In the genomic region with DNA sequence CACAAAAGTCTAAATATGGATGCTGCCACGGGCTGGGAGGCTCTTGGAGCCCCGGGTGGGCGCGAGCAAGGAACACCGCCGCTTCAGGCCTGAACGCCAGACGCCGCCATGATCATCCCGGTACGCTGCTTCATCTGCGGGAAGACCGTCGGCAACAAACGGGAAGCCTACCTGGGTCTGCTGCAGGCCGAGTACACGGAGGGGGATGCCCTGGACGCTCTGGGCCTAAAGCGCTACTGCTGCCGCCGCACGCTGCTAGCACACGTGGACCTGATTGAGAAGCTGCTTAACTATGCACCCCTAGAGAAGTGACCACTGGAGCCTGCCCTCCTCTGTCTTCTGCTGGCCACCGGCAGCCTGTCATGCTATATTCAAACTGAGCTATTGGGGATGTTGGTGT, we compare ENCODE assay signal across 21 mouse cellular contexts. TPM values are rescaled to one million over a fixed set of nuclear protein-coding genes. Genes with fewer than 3 reads are reported as not detected.
DNase-seq lines count a peak whose midpoint lies in the region; ATAC-seq and TF ChIP-seq lines count a peak whose summit lies in the region.
"Had no signal": no experiment of that assay in that cellular context is flagged by ENCODE, and none has a peak within 500 bp of the region (broad histone marks: within the 10 kb centered on the region; RNA-seq: fewer than 3 reads in every experiment).

No protein-coding gene starts in this region.

- TF ChIP-seq POLR2A in CH12.LX (IDR thresholded peaks at IDR 0.05; ENCODE audit: low read depth, low read length), result no peak; the same call in 1 of the 2 replicates
- TF ChIP-seq POLR2A in brain, embryonic 14.5 days (IDR thresholded peaks at IDR 0.05; ENCODE audit: borderline replicate concordance, extremely low read depth, insufficient read depth, insufficient read length, poor library complexity, severe bottlenecking), result no peak

- no peak for TF ChIP-seq EP300 in CH12.LX (IDR thresholded peaks at IDR 0.05; ENCODE audit: low read length)

- no peak overlapping the region for H3K4me2 ChIP-seq in forebrain, embryonic 16.5 days (ENCODE audit: low read length)
- H3K4me2 ChIP-seq in forebrain, embryonic 14.5 days (ENCODE audit: low read length), result no peak overlapping the region
- H3K4me2 ChIP-seq in limb, embryonic 12.5 days, result no peak overlapping the region
- no peak overlapping the region for H3K4me2 ChIP-seq in CH12.LX (ENCODE audit: insufficient read depth, low read depth, poor library complexity, severe bottlenecking)
- H3K4me2 ChIP-seq: forebrain, embryonic 13.5 days; heart, embryonic 11.5 days; hindbrain, embryonic 15.5 days had no signal

- no peak for DNase-seq in forebrain, embryonic 14.5 days (ENCODE audit: low spot score)
- DNase-seq in limb, embryonic 10.5 days (ENCODE audit: low spot score), result no peak
- DNase-seq in CH12.LX (ENCODE audit: extremely low read depth), result no peak
- peak; percentile 37 for DNase-seq in brain, embryonic 14.5 days (ENCODE audit: low read depth)
- no peak for DNase-seq in adrenal gland, postnatal 4 days (ENCODE audit: low spot score in 2 of 2)
- no peak for DNase-seq in frontal cortex, postnatal 14 days (ENCODE audit: low spot score in 2 of 2)
- DNase-seq: adrenal gland, adult 8-10 months; cerebellum, adult 9-11 months; kidney, adult 18-20 months; kidney, postnatal 10 days; thymus, postnatal 25 days had no signal

- H3K27me3 ChIP-seq in forebrain, embryonic 16.5 days (replicated peaks; ENCODE audit: control insufficient read depth, insufficient read depth, low read length), result no peaks in the 10 kb centered on the region
- no peaks in the 10 kb centered on the region for H3K27me3 ChIP-seq in forebrain, embryonic 14.5 days (replicated peaks; ENCODE audit: control insufficient read depth, insufficient read depth, low read length)
- H3K27me3 ChIP-seq in limb, embryonic 12.5 days, result no peaks in the 10 kb centered on the region
- no peaks in the 10 kb centered on the region for H3K27me3 ChIP-seq in limb, embryonic 10.5 days (ENCODE audit: low read depth, poor library complexity, severe bottlenecking)
- no peaks in the 10 kb centered on the region for H3K27me3 ChIP-seq in CH12.LX (replicated peaks)
- H3K27me3 ChIP-seq: forebrain, embryonic 13.5 days; hindbrain, embryonic 15.5 days had no signal

- H3K4me1 ChIP-seq in forebrain, embryonic 16.5 days (replicated peaks; ENCODE audit: control insufficient read depth, insufficient read depth, low read length), result no peaks in the 10 kb centered on the region
- no peaks in the 10 kb centered on the region for H3K4me1 ChIP-seq in forebrain, embryonic 14.5 days (ENCODE audit: control insufficient read depth, insufficient read depth, low read length)
- peaks cover 3% of the 10 kb centered on the region; the same call in 1 of the 2 replicates for H3K4me1 ChIP-seq in limb, embryonic 12.5 days (replicated peaks)
- peaks cover 12% of the 10 kb centered on the region for H3K4me1 ChIP-seq in limb, embryonic 10.5 days
- H3K4me1 ChIP-seq in CH12.LX (ENCODE audit: control insufficient read depth in 1 of 2, insufficient read depth in 2 of 2), result peaks cover 8 to 27% of the 10 kb centered on the region in 2 experiments

- no peak for TF ChIP-seq CTCF in CH12.LX (conservative IDR thresholded peaks at IDR 0.05 in 1 of 2, IDR thresholded peaks at IDR 0.05 in 1 of 2; ENCODE audit: low read depth in 2 of 2, low read length in 2 of 2)
- TF ChIP-seq CTCF in brain, embryonic 14.5 days (IDR thresholded peaks at IDR 0.05; ENCODE audit: borderline replicate concordance, extremely low read depth, insufficient read depth, insufficient read length), result no peak

- H3K4me3 ChIP-seq in forebrain, embryonic 16.5 days (replicated peaks; ENCODE audit: low read length), result no peak overlapping the region
- no peak overlapping the region for H3K4me3 ChIP-seq in forebrain, embryonic 14.5 days (ENCODE audit: low read depth, low read length)
- no peak overlapping the region for H3K4me3 ChIP-seq in limb, embryonic 12.5 days (replicated peaks)
- H3K4me3 ChIP-seq in limb, embryonic 10.5 days, result no peak overlapping the region
- H3K4me3 ChIP-seq in CH12.LX (replicated peaks in 1 of 3; ENCODE audit: low read depth in 2 of 3, low read length in 2 of 3, poor library complexity in 1 of 3), result no peak overlapping the region
- H3K4me3 ChIP-seq: forebrain, embryonic 13.5 days; hindbrain, embryonic 15.5 days had no signal

- dilution Hi-C loops in CH12.LX (cut with MboI; ENCODE audit: extremely low pct_ligation_motif_present, extremely low pct_unique_long_range_greater_than_20kb, low sequenced_read_pairs), result no loop called here

- no peaks in the 10 kb centered on the region for H3K9me3 ChIP-seq in forebrain, embryonic 16.5 days (ENCODE audit: control insufficient read depth, low read length)
- H3K9me3 ChIP-seq in forebrain, embryonic 14.5 days (replicated peaks; ENCODE audit: control insufficient read depth, low read length), result no peaks in the 10 kb centered on the region
- no peaks in the 10 kb centered on the region for H3K9me3 ChIP-seq in limb, embryonic 12.5 days
- no peaks in the 10 kb centered on the region for H3K9me3 ChIP-seq in limb, embryonic 10.5 days (replicated peaks)
- no peaks in the 10 kb centered on the region for H3K9me3 ChIP-seq in CH12.LX (replicated peaks; ENCODE audit: low read length)
- H3K9me3 ChIP-seq: forebrain, embryonic 13.5 days; hindbrain, embryonic 15.5 days had no signal

- in situ Hi-C loops in CH12.LX (cut with MboI; ENCODE audit: low pct_ligation_motif_present, low pct_unique_long_range_greater_than_20kb, low sequenced_read_pairs), result no loop called here

- TF ChIP-seq RAD21 in CH12.LX (IDR thresholded peaks at IDR 0.05; ENCODE audit: low read depth, low read length), result no peak

- peak; percentile 24; the same call in 1 of the 2 replicates for ATAC-seq in forebrain, embryonic 16.5 days
- no peak for ATAC-seq in forebrain, embryonic 14.5 days
- no peak for ATAC-seq in limb, embryonic 12.5 days (ENCODE audit: insufficient number of reproducible peaks, insufficient read depth, low FRiP score, low TSS enrichment, low read depth)
- ATAC-seq: forebrain, embryonic 13.5 days; lung, postnatal 0 days had no signal

- 66% methylated on average over 24 of the region's 24 CpGs for WGBS in forebrain, embryonic 16.5 days
- 68% methylated on average over 24 of the region's 24 CpGs for WGBS in forebrain, embryonic 14.5 days
- 69% methylated on average over 24 of the region's 24 CpGs for WGBS in limb, embryonic 12.5 days
- 68% methylated on average over 24 of the region's 24 CpGs for whole genome bisulfite sequencing in limb, embryonic 10.5 days

- no peak overlapping the region for H3K9ac ChIP-seq in forebrain, embryonic 16.5 days (replicated peaks; ENCODE audit: low read depth, low read length)
- H3K9ac ChIP-seq in forebrain, embryonic 14.5 days (ENCODE audit: low read length), result no peak overlapping the region
- H3K9ac ChIP-seq in limb, embryonic 12.5 days (replicated peaks), result no peak overlapping the region
- no peak overlapping the region for H3K9ac ChIP-seq in CH12.LX (ENCODE audit: insufficient read depth, low read depth)
- H3K9ac ChIP-seq: forebrain, embryonic 13.5 days; hindbrain, embryonic 15.5 days; liver, embryonic 14.5 days had no signal

- peaks cover 32% of the 10 kb centered on the region for H3K36me3 ChIP-seq in forebrain, embryonic 16.5 days (ENCODE audit: control insufficient read depth, insufficient read depth)
- peaks cover 56% of the 10 kb centered on the region for H3K36me3 ChIP-seq in forebrain, embryonic 14.5 days (ENCODE audit: control insufficient read depth, insufficient read depth, low read length)
- peaks cover 51% of the 10 kb centered on the region for H3K36me3 ChIP-seq in limb, embryonic 12.5 days
- H3K36me3 ChIP-seq in limb, embryonic 10.5 days, result peaks cover 58% of the 10 kb centered on the region
- peaks cover 53 to 61% of the 10 kb centered on the region in 2 experiments for H3K36me3 ChIP-seq in CH12.LX (replicated peaks in 1 of 2; ENCODE audit: control insufficient read depth in 1 of 2, insufficient read depth in 1 of 2, low read length in 1 of 2)

- peaks cover 17% of the 10 kb centered on the region for H3K79me2 ChIP-seq in CH12.LX (replicated peaks; ENCODE audit: control insufficient read depth, extremely low read depth, insufficient read depth, poor library complexity, severe bottlenecking)

- H3K27ac ChIP-seq in forebrain, embryonic 16.5 days (ENCODE audit: low read length), result no peak overlapping the region
- H3K27ac ChIP-seq in forebrain, embryonic 14.5 days (ENCODE audit: low read depth, low read length), result no peak overlapping the region
- peak overlapping the region; percentile 29 for H3K27ac ChIP-seq in limb, embryonic 12.5 days
- H3K27ac ChIP-seq in limb, embryonic 10.5 days, result no peak overlapping the region
- H3K27ac ChIP-seq in CH12.LX (ENCODE audit: insufficient read depth, low read depth), result no peak overlapping the region
- H3K27ac ChIP-seq: forebrain, embryonic 13.5 days; hindbrain, embryonic 15.5 days; liver, embryonic 14.5 days had no signal

RNA-seq across cellular contexts. Expression of a gene that starts 7.2 kb away (rescaled TPM):
- polyA plus RNA-seq in forebrain, embryonic 16.5 days (2015; fragmentation: Nextera tagmentation; extraction: Ambion mirVana), result 418 and 427 TPM in 2 replicates
- polyA plus RNA-seq in forebrain, embryonic 14.5 days (2014; fragmentation: Nextera tagmentation; extraction: Ambion mirVana), result 621 and 797 TPM in 2 replicates
- 892 and 981 TPM in 2 replicates for polyA plus RNA-seq in limb, embryonic 12.5 days (2016; fragmentation: Nextera tagmentation; extraction: Ambion mirVana)
- polyA plus RNA-seq in limb, embryonic 10.5 days (2016; fragmentation: Nextera tagmentation; extraction: Ambion mirVana), result 842 and 1,039 TPM in 2 replicates
- total RNA-seq in CH12.LX (2012; rRNA removed), result 5,379 and 5,435 TPM in 2 replicates
- 2,191 and 2,455 TPM in 2 replicates for total RNA-seq in CH12.LX (2014; rRNA removed)
- 1,480 and 1,967 TPM in 2 replicates for polyA plus RNA-seq in CH12.LX (2012; ENCODE audit: insufficient read length, low read depth)
- polyA plus RNA-seq in brain, embryonic 14.5 days (2012; rRNA removed), result 838 and 897 TPM in 2 replicates
- 1,000 to 10,000 TPM; 1,506 to 1,548 TPM for total RNA-seq in adrenal gland, postnatal 4 days (2021)

RNA-seq across cellular contexts. Expression of a gene that starts 15.1 kb away (rescaled TPM):
- polyA plus RNA-seq in forebrain, embryonic 16.5 days (2015; fragmentation: Nextera tagmentation; extraction: Ambion mirVana), result 9.6 and 10.2 TPM in 2 replicates
- polyA plus RNA-seq in forebrain, embryonic 14.5 days (2014; fragmentation: Nextera tagmentation; extraction: Ambion mirVana), result 7.0 and 7.1 TPM in 2 replicates
- 2.5 and 2.7 TPM in 2 replicates for polyA plus RNA-seq in limb, embryonic 12.5 days (2016; fragmentation: Nextera tagmentation; extraction: Ambion mirVana)
- 2.5 and 3.5 TPM in 2 replicates for polyA plus RNA-seq in limb, embryonic 10.5 days (2016; fragmentation: Nextera tagmentation; extraction: Ambion mirVana)
- 12.0 and 13.8 TPM in 2 replicates for total RNA-seq in CH12.LX (2012; rRNA removed)
- total RNA-seq in CH12.LX (2014; rRNA removed), result 8.6 and 8.8 TPM in 2 replicates
- polyA plus RNA-seq in CH12.LX (2012; ENCODE audit: insufficient read length, low read depth), result 14.7 and 18.5 TPM in 2 replicates
- 18.5 and 19.6 TPM in 2 replicates for polyA plus RNA-seq in brain, embryonic 14.5 days (2012; rRNA removed)
- 1 to 10 TPM; 4.8 to 5.7 TPM for total RNA-seq in adrenal gland, postnatal 4 days (2021)

RNA-seq across cellular contexts. Expression of a gene that starts 22.2 kb away (rescaled TPM):
- polyA plus RNA-seq in forebrain, embryonic 16.5 days (2015; fragmentation: Nextera tagmentation; extraction: Ambion mirVana), result 0.35 and 0.53 TPM in 2 replicates
- polyA plus RNA-seq in forebrain, embryonic 14.5 days (2014; fragmentation: Nextera tagmentation; extraction: Ambion mirVana), result 0.25 and 0.32 TPM in 2 replicates
- not detected in 2 replicates for polyA plus RNA-seq in limb, embryonic 12.5 days (2016; fragmentation: Nextera tagmentation; extraction: Ambion mirVana)
- not detected in 2 replicates for polyA plus RNA-seq in limb, embryonic 10.5 days (2016; fragmentation: Nextera tagmentation; extraction: Ambion mirVana)
- 0.55 and 0.98 TPM in 2 replicates for total RNA-seq in CH12.LX (2012; rRNA removed)
- total RNA-seq in CH12.LX (2014; rRNA removed), result not detected in 2 replicates
- not detected in 2 replicates for polyA plus RNA-seq in CH12.LX (2012; ENCODE audit: insufficient read length, low read depth)
- 0.52 and 0.67 TPM in 2 replicates for polyA plus RNA-seq in brain, embryonic 14.5 days (2012; rRNA removed)
- total RNA-seq in adrenal gland, postnatal 4 days (2021), result not detected
- total RNA-seq: adrenal gland, adult 8-10 months; heart, postnatal 25 days; left cerebral cortex, postnatal 36 days had no signal
- polyA plus RNA-seq: forebrain, embryonic 13.5 days; heart, embryonic 11.5 days; liver, embryonic 14.5 days; neural tube, embryonic 11.5 days had no signal

RNA-seq across cellular contexts. Expression of a gene that starts 23.3 kb away (rescaled TPM):
- polyA plus RNA-seq in forebrain, embryonic 16.5 days (2015; fragmentation: Nextera tagmentation; extraction: Ambion mirVana), result 4.3 and 4.8 TPM in 2 replicates
- polyA plus RNA-seq in forebrain, embryonic 14.5 days (2014; fragmentation: Nextera tagmentation; extraction: Ambion mirVana), result 2.2 and 2.5 TPM in 2 replicates
- polyA plus RNA-seq in limb, embryonic 12.5 days (2016; fragmentation: Nextera tagmentation; extraction: Ambion mirVana), result 4.2 and 5.1 TPM in 2 replicates
- polyA plus RNA-seq in limb, embryonic 10.5 days (2016; fragmentation: Nextera tagmentation; extraction: Ambion mirVana), result 5.5 and 5.9 TPM in 2 replicates
- total RNA-seq in CH12.LX (2012; rRNA removed) (31.5 and 32.4 TPM in 2 replicates), CH12.LX (2014; rRNA removed) (49.7 and 51.1 TPM in 2 replicates)
- polyA plus RNA-seq in CH12.LX (2012; ENCODE audit: insufficient read length, low read depth), result 32.9 and 36.3 TPM in 2 replicates
- 6.5 and 7.9 TPM in 2 replicates for polyA plus RNA-seq in brain, embryonic 14.5 days (2012; rRNA removed)
- 10 to 100 TPM in 1 of 2 experiments, 1 to 10 TPM in 1; 9.1 to 10.8 TPM for total RNA-seq in adrenal gland, postnatal 4 days (2021)

RNA-seq across cellular contexts. Expression of a gene that starts 33.6 kb away (rescaled TPM):
- polyA plus RNA-seq in forebrain, embryonic 16.5 days (2015; fragmentation: Nextera tagmentation; extraction: Ambion mirVana), result 27.2 and 33.2 TPM in 2 replicates
- 38.5 and 38.6 TPM in 2 replicates for polyA plus RNA-seq in forebrain, embryonic 14.5 days (2014; fragmentation: Nextera tagmentation; extraction: Ambion mirVana)
- polyA plus RNA-seq in limb, embryonic 12.5 days (2016; fragmentation: Nextera tagmentation; extraction: Ambion mirVana), result 106 and 108 TPM in 2 replicates
- 116 and 124 TPM in 2 replicates for polyA plus RNA-seq in limb, embryonic 10.5 days (2016; fragmentation: Nextera tagmentation; extraction: Ambion mirVana)
- total RNA-seq in CH12.LX (2012; rRNA removed) (33.9 and 39.6 TPM in 2 replicates), CH12.LX (2014; rRNA removed) (34.0 and 36.8 TPM in 2 replicates)
- polyA plus RNA-seq in CH12.LX (2012; ENCODE audit: insufficient read length, low read depth), result 40.3 and 43.1 TPM in 2 replicates
- polyA plus RNA-seq in brain, embryonic 14.5 days (2012; rRNA removed), result 14.5 and 23.7 TPM in 2 replicates
- 10 to 100 TPM; 16.0 to 16.5 TPM for total RNA-seq in adrenal gland, postnatal 4 days (2021)
